Mouse (Mus musculus) lung, embryonic 14.5 days (tissue): ENCODE data around the gene Golgb1. TPM values are rescaled to one million over a fixed set of nuclear protein-coding genes. Genes with fewer than 3 reads are reported as not detected.

Source experiments
- ATAC-seq: fragments of 200-750 bp; cut with Nextera tagmentation; 2 replicates; pipeline ENCODE4 v1.8.0; 2017; ENCODE audit warnings: mild to moderate bottlenecking, moderate TSS enrichment, moderate library complexity; ENCODE audit not compliant: insufficient read depth
- DNase-seq: peaks from one replicate; pipeline ENCODE4 v3.0.0-alpha.2; 2015
- H3K27ac ChIP-seq: fragments of 300-500 bp; sonication (generic); 2 replicates; pipeline ENCODE4 v1.5.1; 2014; ENCODE audit warnings: low read depth, mild to moderate bottlenecking, moderate library complexity
- H3K27me3 ChIP-seq: fragments of 300-500 bp; sonication (generic); 2 replicates; pipeline ENCODE4 v1.6.1; 2014; ENCODE audit warnings: low read length, control low read depth; ENCODE audit not compliant: insufficient read depth
- H3K36me3 ChIP-seq: fragments of 300-500 bp; sonication (generic); 2 replicates; pipeline ENCODE4 v1.6.1; 2014; ENCODE audit warnings: control low read depth; ENCODE audit not compliant: insufficient read depth
- H3K4me1 ChIP-seq: fragments of 300-500 bp; sonication (generic); 2 replicates; pipeline ENCODE4 v1.6.1; 2014; ENCODE audit warnings: antibody characterized with exemption, control low read depth; ENCODE audit not compliant: insufficient read depth
- H3K4me2 ChIP-seq: fragments of 300-500 bp; sonication (generic); 2 replicates; pipeline ENCODE4 v1.6.1; 2014; ENCODE audit warnings: mild to moderate bottlenecking
- H3K4me3 ChIP-seq: fragments of 300-500 bp; sonication (generic); 2 replicates; pipeline ENCODE4 v1.5.1; 2014; ENCODE audit warnings: low read depth, low read length
- H3K9ac ChIP-seq: fragments of 300-500 bp; sonication (generic); 2 replicates; pipeline ENCODE4 v1.6.1; 2014
- H3K9me3 ChIP-seq: fragments of 300-500 bp; sonication (generic); 2 replicates; pipeline ENCODE4 v1.6.1; 2016; ENCODE audit warnings: low read depth, low read length, control low read depth
- CTCF ChIP-seq: IDR thresholded peaks from 2 replicates; pipeline ENCODE4 v1.5.1; 2016; ENCODE audit warnings: antibody characterized with exemption, low read depth
- WGBS: fragments of 180-500 bp; shearing (Covaris S2); extraction: QIAGEN DNeasy Blood & Tissue Kit; methylation state at CpG from one replicate; pipeline ENCODE4 v1.1.7; 2014; 5-methylcytosine and 5-hydroxymethylcytosine counted together
- polyA plus RNA-seq: library from polyadenylated mRNA; unstranded; fragments of >200 nt; fragmentation: Nextera tagmentation; extraction: Ambion mirVana; gene quantifications from 2 replicates; pipeline ENCODE4 v1.2.1, GENCODE M21; 2014

Gene Golgb1
- polyA plus RNA-seq, 1 experiment from 2014 or later = 89.9 TPM

GRCm38 (mm10) chr16:36963415-36963814 is 88.5 kb downstream of the Golgb1 start:
- no peak overlapping the region for H3K4me2 ChIP-seq
- WGBS = 82% methylated on average over 4 of the region's 4 CpGs
- H3K4me3 ChIP-seq = no peak overlapping the region
- TF ChIP-seq CTCF = no peak
- DNase-seq = no peak
- no peak overlapping the region for H3K27ac ChIP-seq
- no peaks in the 10 kb centered on the region for H3K36me3 ChIP-seq
- no peak overlapping the region for H3K9ac ChIP-seq
- H3K4me1 ChIP-seq = no peaks in the 10 kb centered on the region
- H3K9me3 ChIP-seq = no peaks in the 10 kb centered on the region
- no peak for ATAC-seq
- H3K27me3 ChIP-seq = no peaks in the 10 kb centered on the region

GRCm38 (mm10) chr16:36979127-36979526 is 104.2 kb downstream of the Golgb1 start:
- H3K4me1 ChIP-seq = no peaks in the 10 kb centered on the region
- no peak for DNase-seq
- H3K4me2 ChIP-seq = no peak overlapping the region
- no peak overlapping the region for H3K4me3 ChIP-seq
- no peaks in the 10 kb centered on the region for H3K27me3 ChIP-seq
- 90% methylated on average over 2 of the region's 2 CpGs for WGBS
- H3K36me3 ChIP-seq = no peaks in the 10 kb centered on the region
- no peaks in the 10 kb centered on the region for H3K9me3 ChIP-seq
- ATAC-seq = no peak
- no peak overlapping the region for H3K9ac ChIP-seq
- H3K27ac ChIP-seq = no peak overlapping the region
- no peak for TF ChIP-seq CTCF

Other genes with a start within 250 kb of the Golgb1 start
- gene Cd86, start 209.1 kb upstream of the Golgb1 start, polyA plus RNA-seq = 2.1 and 2.2 TPM in 2 replicates
- gene Ildr1, start 181.2 kb upstream of the Golgb1 start, polyA plus RNA-seq = 4.3 and 4.6 TPM in 2 replicates
- 28.1 and 33.2 TPM in 2 replicates for gene Slc15a2, start 90.2 kb upstream of the Golgb1 start, polyA plus RNA-seq
- 34.4 and 38.9 TPM in 2 replicates for gene Iqcb1, start 46.8 kb upstream of the Golgb1 start, polyA plus RNA-seq
- gene Eaf2, start 137 bp upstream of the Golgb1 start, polyA plus RNA-seq = 0.99 and 1.0 TPM in 2 replicates
- 2.1 and 2.2 TPM in 2 replicates for gene Hcls1, start 59.8 kb downstream of the Golgb1 start, polyA plus RNA-seq
- gene Fbxo40, start 115.3 kb downstream of the Golgb1 start, polyA plus RNA-seq = 0.20 TPM in 1 of 2 replicates, not detected in the other
- 12.3 and 13.1 TPM in 2 replicates for gene Polq, start 136.6 kb downstream of the Golgb1 start, polyA plus RNA-seq